Mouse (Mus musculus): Measurements from ENCODE around the gene Ugt1a1.

Ugt1a1 gene

GRCm38 (mm10) chr1:88258881-88259642 is 47.3 kb downstream of the Ugt1a1 start:
- no peak for DNase-seq (ENCODE audit: low spot score in 2 of 2)

GRCm38 (mm10) chr1:88259643-88260024 is 47.9 kb downstream of the Ugt1a1 start:
- no peak for DNase-seq (ENCODE audit: low spot score in 2 of 2)

GRCm38 (mm10) chr1:88260114-88260513 is 48.4 kb downstream of the Ugt1a1 start:
- DNase-seq (ENCODE audit: low spot score in 2 of 2): no peak

- DNase-seq (ENCODE audit: low spot score in 2 of 2): peak in 1 of 2 experiments; percentile 27
Measured at GRCm38 (mm10) chr1:88260604-88261377, 49.0 kb downstream of the Ugt1a1 start.

- DNase-seq (ENCODE audit: low spot score in 2 of 2): peak in 1 of 2 experiments; percentile 31
Measured at GRCm38 (mm10) chr1:88261706-88262105, 49.9 kb downstream of the Ugt1a1 start.

GRCm38 (mm10) chr1:88262255-88262654 is 50.5 kb downstream of the Ugt1a1 start:
- peak in 1 of 2 experiments; percentile 72 for DNase-seq (ENCODE audit: low spot score in 2 of 2)

GRCm38 (mm10) chr1:88262961-88263360 is 51.2 kb downstream of the Ugt1a1 start:
- DNase-seq (ENCODE audit: low spot score in 2 of 2): peak in 1 of 2 experiments; percentile 39

- peak in 1 of 2 experiments; percentile 27 for DNase-seq (ENCODE audit: low spot score in 2 of 2)
Measured at GRCm38 (mm10) chr1:88263778-88264177, 52.0 kb downstream of the Ugt1a1 start.

GRCm38 (mm10) chr1:88264237-88264868 is 52.6 kb downstream of the Ugt1a1 start:
- DNase-seq (ENCODE audit: low spot score in 2 of 2): no peak

GRCm38 (mm10) chr1:88264869-88265240 is 53.1 kb downstream of the Ugt1a1 start:
- DNase-seq (ENCODE audit: low spot score in 2 of 2): peak in 1 of 2 experiments; percentile 56

GRCm38 (mm10) chr1:88266123-88266522 is 54.4 kb downstream of the Ugt1a1 start:
- DNase-seq (ENCODE audit: low spot score in 2 of 2): no peak

- no peak for DNase-seq (ENCODE audit: low spot score in 2 of 2)
Measured at GRCm38 (mm10) chr1:88267489-88267888, 55.7 kb downstream of the Ugt1a1 start.

GRCm38 (mm10) chr1:88268070-88268469 is 56.3 kb downstream of the Ugt1a1 start:
- no peak for DNase-seq (ENCODE audit: low spot score in 2 of 2)

Measured in right cerebral cortex, postnatal 10 days (tissue).